Mouse (Mus musculus) ES-E14 (cell line): Measurements from ENCODE around the gene Tm2d3.

ENCODE experiments used
- CHD2 ChIP-seq: IDR thresholded peaks from 2 replicates; pipeline ENCODE4 v1.6.1; 2014; ENCODE audit warnings: mild to moderate bottlenecking, low read depth, low read length, inconsistent platforms
- HCFC1 ChIP-seq: IDR thresholded peaks from 2 replicates; pipeline ENCODE4 v1.6.1; 2012; ENCODE audit warnings: low read length, inconsistent platforms, borderline replicate concordance; ENCODE audit not compliant: insufficient read depth
- MAFK ChIP-seq: IDR thresholded peaks from 2 replicates; pipeline ENCODE4 v1.6.1; 2014; ENCODE audit warnings: mild to moderate bottlenecking, low read depth, low read length, inconsistent platforms; ENCODE audit not compliant: insufficient read depth
- ZC3H11A ChIP-seq: IDR thresholded peaks from 2 replicates; pipeline ENCODE4 v1.6.1; 2012; ENCODE audit warnings: low read depth, mild to moderate bottlenecking, inconsistent platforms, low read length, borderline replicate concordance

- TF ChIP-seq CHD2 (no peak), ZC3H11A (no peak), MAFK (no peak), HCFC1 (no peak)
Observed at GRCm38 (mm10) chr7:65702076-65702475, 11.1 kb downstream of the Tm2d3 start.
